Mouse (Mus musculus): ENCODE results near the gene Irf6. TPM values are rescaled to one million over a fixed set of nuclear protein-coding genes. Genes with fewer than 3 reads are reported as not detected.

Gene Irf6
- total and polyA plus RNA-seq, 3 experiments: 0.15 to 0.19 TPM; not detected in 1

DNA sequence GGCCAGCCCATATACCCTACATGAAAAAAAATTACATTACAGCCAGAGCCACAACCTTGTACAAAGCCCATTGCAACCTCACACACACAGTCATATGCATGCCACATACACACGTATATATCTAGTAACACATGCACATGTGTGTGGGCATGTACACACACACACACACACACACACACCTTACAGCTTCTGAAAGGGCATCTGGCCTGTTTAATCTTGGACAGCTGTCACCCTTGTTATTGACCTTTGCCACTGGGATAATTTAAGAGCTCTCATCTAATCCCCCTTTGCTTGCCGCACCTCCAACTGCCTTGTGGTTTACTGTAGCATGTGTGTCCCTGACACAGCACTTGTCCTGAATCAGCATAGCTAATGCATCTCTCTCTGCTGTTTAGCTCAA is 50.9 kb downstream of the Irf6 start:
- no peak for DNase-seq (ENCODE audit: low read depth, low spot score)
- TF ChIP-seq MYB (IDR thresholded peaks at IDR 0.05; ENCODE audit: low read depth, low read length) (no peak), ZC3H11A (IDR thresholded peaks at IDR 0.05; ENCODE audit: low read depth, low read length) (no peak), MAZ (IDR thresholded peaks at IDR 0.05; ENCODE audit: low read depth, low read length) (no peak), ETS1 (IDR thresholded peaks at IDR 0.05; ENCODE audit: low read depth, low read length) (no peak), CHD1 (IDR thresholded peaks at IDR 0.05; ENCODE audit: low read depth, low read length) (no peak), TBP (IDR thresholded peaks at IDR 0.05; ENCODE audit: low read depth, low read length) (no peak), UBTF (IDR thresholded peaks at IDR 0.05; ENCODE audit: borderline replicate concordance, insufficient read depth, low read depth, low read length) (no peak), ELF1 (IDR thresholded peaks at IDR 0.05; ENCODE audit: low read depth, low read length) (no peak), MAFK (IDR thresholded peaks at IDR 0.05; ENCODE audit: borderline replicate concordance, low read depth, low read length) (no peak), POLR2A (IDR thresholded peaks at IDR 0.05; ENCODE audit: control insufficient read depth in 1 of 2, insufficient read depth in 1 of 2, low read depth in 1 of 2, low read length in 2 of 2, poor library complexity in 1 of 2) (no peak), MYC (IDR thresholded peaks at IDR 0.05; ENCODE audit: low read depth, low read length) (no peak), TCF12 (IDR thresholded peaks at IDR 0.05; ENCODE audit: low read depth, low read length) (no peak), SMC3 (IDR thresholded peaks at IDR 0.05; ENCODE audit: low read depth, low read length) (no peak), CHD2 (IDR thresholded peaks at IDR 0.05; ENCODE audit: low read length) (no peak), GATA1 (IDR thresholded peaks at IDR 0.05; ENCODE audit: low read depth, low read length) (no peak), SIN3A (IDR thresholded peaks at IDR 0.05; ENCODE audit: low read length) (no peak), POLR2AphosphoS2 (IDR thresholded peaks at IDR 0.05; ENCODE audit: low read length) (no peak)
- Histone ChIP-seq H3K27me3 (ENCODE audit: control insufficient read depth in 1 of 2, insufficient read depth in 2 of 2, low read length in 2 of 2) (no peaks in the 10 kb centered on the region; a peak in 1 of 4 replicates), H3K4me1 (ENCODE audit: control insufficient read depth in 1 of 2, insufficient read depth in 2 of 2, low read length in 2 of 2) (peaks cover 0 to 19% of the 10 kb centered on the region in 2 experiments; a peak in 2 of 4 replicates), H3K27ac (ENCODE audit: control insufficient read depth, low read depth, low read length) (no peak overlapping the region), H3K9ac (ENCODE audit: control insufficient read depth, low read depth, low read length, poor library complexity, severe bottlenecking) (no peak overlapping the region), H3K9me3 (replicated peaks; ENCODE audit: insufficient read depth, low read length) (no peaks in the 10 kb centered on the region), H3K79me2 (ENCODE audit: control insufficient read depth, insufficient read depth, low read length, poor library complexity) (no peaks in the 10 kb centered on the region), H3K4me3 (ENCODE audit: control insufficient read depth in 1 of 2, insufficient read depth in 1 of 2, low read depth in 2 of 2, low read length in 2 of 2) (no peak overlapping the region), H3K36me3 (ENCODE audit: control insufficient read depth in 1 of 2, insufficient read depth in 2 of 2, low read length in 2 of 2) (peaks cover 0 to 13% of the 10 kb centered on the region in 2 experiments; a peak in 2 of 4 replicates)

DNA sequence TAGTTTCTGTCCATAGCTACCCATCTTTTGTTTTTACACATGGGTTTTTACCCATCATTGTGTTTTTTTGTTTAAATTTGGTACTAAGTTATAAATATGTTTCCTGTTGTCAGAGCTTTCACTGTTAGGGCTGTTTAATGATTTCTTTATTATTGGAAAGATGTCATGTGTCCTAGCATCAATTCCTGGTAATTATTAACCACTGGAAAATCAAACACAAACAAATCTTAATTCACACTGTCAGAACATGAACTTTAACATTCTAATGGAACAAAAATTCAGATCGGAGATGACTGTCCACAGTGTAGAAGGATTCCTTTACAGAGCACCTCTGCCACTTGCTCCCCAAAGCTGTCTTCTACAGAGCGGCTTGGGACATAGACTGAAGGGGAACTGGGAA is 52.5 kb downstream of the Irf6 start:
- peaks cover 0 to 16% of the 10 kb centered on the region in 2 experiments; a peak in 2 of 4 replicates for H3K4me1 ChIP-seq (ENCODE audit: control insufficient read depth in 1 of 2, insufficient read depth in 2 of 2, low read length in 2 of 2)
- H3K9me3 ChIP-seq (replicated peaks; ENCODE audit: insufficient read depth, low read length): no peaks in the 10 kb centered on the region
- no peaks in the 10 kb centered on the region for H3K79me2 ChIP-seq (ENCODE audit: control insufficient read depth, insufficient read depth, low read length, poor library complexity)
- H3K36me3 ChIP-seq (ENCODE audit: control insufficient read depth in 1 of 2, insufficient read depth in 2 of 2, low read length in 2 of 2): peaks cover 0 to 13% of the 10 kb centered on the region in 2 experiments; a peak in 2 of 4 replicates
- DNase-seq (ENCODE audit: low read depth, low spot score): no peak
- TF ChIP-seq NRF1 (IDR thresholded peaks at IDR 0.05; ENCODE audit: insufficient read depth, low read depth, low read length, poor library complexity, severe bottlenecking): no peak
- TF ChIP-seq MYC (IDR thresholded peaks at IDR 0.05; ENCODE audit: low read depth, low read length): no peak
- TF ChIP-seq POLR2AphosphoS5 (IDR thresholded peaks at IDR 0.05; ENCODE audit: borderline replicate concordance, low read depth, low read length): no peak
- TF ChIP-seq RAD21 (IDR thresholded peaks at IDR 0.05; ENCODE audit: low read depth, low read length): no peak
- no peak for TF ChIP-seq ELF1 (IDR thresholded peaks at IDR 0.05; ENCODE audit: low read depth, low read length)
- no peak for TF ChIP-seq ZKSCAN1 (IDR thresholded peaks at IDR 0.05; ENCODE audit: low read depth, low read length)
- no peak for TF ChIP-seq MXI1 (IDR thresholded peaks at IDR 0.05; ENCODE audit: low read depth, low read length)
- no peak for TF ChIP-seq TBP (IDR thresholded peaks at IDR 0.05; ENCODE audit: low read depth, low read length)
- no peak for TF ChIP-seq RCOR1 (IDR thresholded peaks at IDR 0.05; ENCODE audit: low read depth, low read length)
- no peak for TF ChIP-seq ZMIZ1 (IDR thresholded peaks at IDR 0.05; ENCODE audit: low read depth, low read length)
- TF ChIP-seq MAZ (IDR thresholded peaks at IDR 0.05; ENCODE audit: low read depth, low read length): no peak
- no peak for TF ChIP-seq HCFC1 (IDR thresholded peaks at IDR 0.05; ENCODE audit: low read depth, low read length)
- TF ChIP-seq POLR2AphosphoS2 (IDR thresholded peaks at IDR 0.05; ENCODE audit: low read length): no peak
- no peak for TF ChIP-seq NELFE (IDR thresholded peaks at IDR 0.05; ENCODE audit: low read depth, low read length)
- no peak for TF ChIP-seq GATA1 (IDR thresholded peaks at IDR 0.05; ENCODE audit: low read depth, low read length)
- TF ChIP-seq USF2 (IDR thresholded peaks at IDR 0.05; ENCODE audit: borderline replicate concordance in 1 of 2, insufficient read depth in 1 of 2, low read depth in 1 of 2, low read length in 2 of 2): no peak
- no peak for TF ChIP-seq ZC3H11A (IDR thresholded peaks at IDR 0.05; ENCODE audit: low read depth, low read length)
- no peak for TF ChIP-seq SMC3 (IDR thresholded peaks at IDR 0.05; ENCODE audit: low read depth, low read length)
- no peak for TF ChIP-seq BHLHE40 (IDR thresholded peaks at IDR 0.05; ENCODE audit: borderline replicate concordance, low read depth, low read length)
- no peak for TF ChIP-seq ZNF384 (IDR thresholded peaks at IDR 0.05; ENCODE audit: low read depth, low read length)
- H3K27ac ChIP-seq (ENCODE audit: control insufficient read depth, low read depth, low read length): no peak overlapping the region
- no peak overlapping the region for H3K9ac ChIP-seq (ENCODE audit: control insufficient read depth, low read depth, low read length, poor library complexity, severe bottlenecking)
- no peak overlapping the region for H3K4me3 ChIP-seq (ENCODE audit: control insufficient read depth in 1 of 2, insufficient read depth in 1 of 2, low read depth in 2 of 2, low read length in 2 of 2)
- no peaks in the 10 kb centered on the region; a peak in 1 of 4 replicates for H3K27me3 ChIP-seq (ENCODE audit: control insufficient read depth in 1 of 2, insufficient read depth in 2 of 2, low read length in 2 of 2)
